Mouse (Mus musculus): ENCODE data around the gene Padi3.

The Padi3 gene

GRCm38 (mm10) chr4:140776623-140777022 is 33.8 kb downstream of the Padi3 start:
- Histone ChIP-seq H3K36me3 (ENCODE audit: control insufficient read depth, insufficient read depth, low read length, poor library complexity, severe bottlenecking) (no peaks in the 10 kb centered on the region), H3K27me3 (ENCODE audit: control insufficient read depth, insufficient read depth, low read length, poor library complexity, severe bottlenecking) (no peaks in the 10 kb centered on the region)
- DNase-seq (ENCODE audit: low read depth, low spot score): no peak

GRCm38 (mm10) chr4:140775876-140776275 is 34.6 kb downstream of the Padi3 start:
- no peak for DNase-seq (ENCODE audit: low read depth, low spot score)
- Histone ChIP-seq H3K36me3 (ENCODE audit: control insufficient read depth, insufficient read depth, low read length, poor library complexity, severe bottlenecking) (no peaks in the 10 kb centered on the region), H3K27me3 (ENCODE audit: control insufficient read depth, insufficient read depth, low read length, poor library complexity, severe bottlenecking) (no peaks in the 10 kb centered on the region)

DNA sequence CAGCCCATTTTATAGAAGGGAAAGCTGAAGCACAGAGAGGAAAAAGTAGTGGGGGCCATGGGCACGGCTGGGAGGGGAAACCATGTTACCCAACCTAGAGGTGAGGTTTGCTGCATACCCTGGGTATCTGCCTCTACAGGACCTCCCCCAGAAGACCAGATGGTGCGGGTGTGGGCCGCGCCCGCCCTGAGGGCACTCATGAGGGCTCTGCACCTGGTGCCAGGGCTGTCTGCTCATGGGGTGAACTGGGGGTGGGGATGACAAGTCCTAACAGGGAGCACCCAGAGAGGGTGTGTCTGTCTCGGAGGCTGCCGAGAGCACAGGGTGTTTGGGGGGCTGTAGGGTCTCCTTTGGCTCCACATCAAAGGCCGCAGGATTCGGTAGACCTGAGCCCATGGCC is 35.6 kb downstream of the Padi3 start:
- H3K27me3 ChIP-seq (ENCODE audit: control insufficient read depth, insufficient read depth, low read length, poor library complexity, severe bottlenecking): no peaks in the 10 kb centered on the region
- no peak for DNase-seq (ENCODE audit: low read depth, low spot score)
- no peaks in the 10 kb centered on the region for H3K36me3 ChIP-seq (ENCODE audit: control insufficient read depth, insufficient read depth, low read length, poor library complexity, severe bottlenecking)

GRCm38 (mm10) chr4:140774025-140774800 is 36.2 kb downstream of the Padi3 start, which contains the start of gene Padi4:
Gene Padi4, minus strand, starts transcription at chr4:140774236.
- Histone ChIP-seq H3K27me3 (ENCODE audit: control insufficient read depth, insufficient read depth, low read length, poor library complexity, severe bottlenecking) (no peaks in the 10 kb centered on the region), H3K36me3 (ENCODE audit: control insufficient read depth, insufficient read depth, low read length, poor library complexity, severe bottlenecking) (no peaks in the 10 kb centered on the region)
- DNase-seq (ENCODE audit: low read depth, low spot score): no peak

DNA sequence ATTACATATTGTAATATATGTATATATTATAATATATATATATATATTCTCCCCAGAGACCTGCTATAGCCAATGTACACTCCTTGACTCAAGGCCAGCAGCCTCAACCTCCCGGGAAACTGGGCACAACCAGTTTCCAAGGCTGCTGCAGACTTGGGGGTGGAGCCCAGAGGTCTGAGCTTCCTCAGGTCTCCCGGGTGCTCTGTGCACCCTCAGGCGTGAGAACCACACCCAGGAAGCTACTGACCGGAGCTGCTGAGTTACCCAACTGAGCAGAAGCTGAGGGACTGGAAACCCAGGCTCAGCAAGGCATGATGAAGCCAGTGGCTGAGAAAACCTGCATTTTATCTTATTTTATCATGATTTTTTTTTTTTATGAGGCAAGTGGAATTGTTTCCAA is 39.4 kb downstream of the Padi3 start:
- peak; percentile 42 for DNase-seq (ENCODE audit: low read depth, low spot score)
- Histone ChIP-seq H3K36me3 (ENCODE audit: control insufficient read depth, insufficient read depth, low read length, poor library complexity, severe bottlenecking) (no peaks in the 10 kb centered on the region), H3K27me3 (ENCODE audit: control insufficient read depth, insufficient read depth, low read length, poor library complexity, severe bottlenecking) (no peaks in the 10 kb centered on the region)

GRCm38 (mm10) chr4:140770433-140770832 is 40.0 kb downstream of the Padi3 start:
- Histone ChIP-seq H3K27me3 (ENCODE audit: control insufficient read depth, insufficient read depth, low read length, poor library complexity, severe bottlenecking) (no peaks in the 10 kb centered on the region), H3K36me3 (ENCODE audit: control insufficient read depth, insufficient read depth, low read length, poor library complexity, severe bottlenecking) (no peaks in the 10 kb centered on the region)
- DNase-seq (ENCODE audit: low read depth, low spot score): peak; percentile 18

GRCm38 (mm10) chr4:140768973-140769372 is 41.5 kb downstream of the Padi3 start:
- H3K36me3 ChIP-seq (ENCODE audit: control insufficient read depth, insufficient read depth, low read length, poor library complexity, severe bottlenecking): no peaks in the 10 kb centered on the region

DNA sequence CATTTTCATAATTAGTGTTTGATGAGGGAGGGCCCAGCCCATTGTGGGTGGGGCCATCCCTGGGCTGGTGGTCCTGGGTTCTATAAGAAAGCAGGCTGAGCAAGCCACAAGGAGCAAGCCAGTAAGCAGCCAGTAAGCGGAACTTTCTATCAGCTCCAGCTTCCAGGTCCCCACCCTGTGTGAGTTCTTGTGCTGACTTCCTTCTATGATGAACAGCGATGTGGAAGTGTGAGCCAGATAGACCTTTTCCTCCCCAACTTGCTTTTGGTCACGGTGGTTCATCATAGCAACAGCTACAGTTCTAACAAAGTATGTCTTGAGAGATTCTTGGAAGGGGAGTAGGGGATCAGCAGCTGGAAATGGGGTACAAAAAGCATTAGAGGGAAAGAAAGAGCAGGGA is 44.5 kb downstream of the Padi3 start:
- H3K36me3 ChIP-seq (ENCODE audit: control insufficient read depth, insufficient read depth, low read length, poor library complexity, severe bottlenecking): no peaks in the 10 kb centered on the region
- DNase-seq (ENCODE audit: low read depth, low spot score): no peak

More at GRCm38 (mm10) chr4:140768973-140769372, 41.5 kb downstream of the Padi3 start:
- H3K27me3 ChIP-seq (ENCODE audit: control insufficient read depth, insufficient read depth, low read length, poor library complexity, severe bottlenecking): no peaks in the 10 kb centered on the region
- no peak for DNase-seq (ENCODE audit: low read depth, low spot score)

GRCm38 (mm10) chr4:140763158-140763557 is 47.3 kb downstream of the Padi3 start:
- no peaks in the 10 kb centered on the region for H3K36me3 ChIP-seq (ENCODE audit: control insufficient read depth, insufficient read depth, low read length, poor library complexity, severe bottlenecking)
- peak; percentile 78 for DNase-seq (ENCODE audit: low read depth, low spot score)
- H3K27me3 ChIP-seq (ENCODE audit: control insufficient read depth, insufficient read depth, low read length, poor library complexity, severe bottlenecking): no peaks in the 10 kb centered on the region

More for the DNA sequence above, 44.5 kb downstream of the Padi3 start:
- H3K27me3 ChIP-seq (ENCODE audit: control insufficient read depth, insufficient read depth, low read length, poor library complexity, severe bottlenecking): no peaks in the 10 kb centered on the region

DNA sequence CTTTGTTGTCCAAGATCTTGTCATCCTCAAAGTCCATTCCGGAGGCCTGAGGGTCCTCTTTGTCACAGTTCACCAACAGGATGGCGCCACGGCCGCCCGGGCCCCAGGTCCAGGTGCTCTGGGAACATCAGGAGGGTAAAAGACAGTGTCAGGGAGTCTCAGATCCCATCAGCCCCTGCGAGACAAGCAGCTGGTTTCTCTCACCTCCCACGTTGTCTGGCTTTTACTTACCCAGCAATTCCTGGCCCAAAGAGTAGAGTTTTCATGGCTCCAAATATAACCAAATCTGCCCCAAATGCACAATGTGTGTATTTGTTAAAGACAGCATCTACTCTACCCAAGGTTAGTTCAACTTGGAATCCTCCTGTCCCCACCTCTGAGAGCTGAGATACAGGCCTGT is 48.8 kb downstream of the Padi3 start:
- no peak for DNase-seq (ENCODE audit: low read depth, low spot score)
- H3K27me3 ChIP-seq (ENCODE audit: control insufficient read depth, insufficient read depth, low read length, poor library complexity, severe bottlenecking): no peaks in the 10 kb centered on the region
- no peaks in the 10 kb centered on the region for H3K36me3 ChIP-seq (ENCODE audit: control insufficient read depth, insufficient read depth, low read length, poor library complexity, severe bottlenecking)

DNA sequence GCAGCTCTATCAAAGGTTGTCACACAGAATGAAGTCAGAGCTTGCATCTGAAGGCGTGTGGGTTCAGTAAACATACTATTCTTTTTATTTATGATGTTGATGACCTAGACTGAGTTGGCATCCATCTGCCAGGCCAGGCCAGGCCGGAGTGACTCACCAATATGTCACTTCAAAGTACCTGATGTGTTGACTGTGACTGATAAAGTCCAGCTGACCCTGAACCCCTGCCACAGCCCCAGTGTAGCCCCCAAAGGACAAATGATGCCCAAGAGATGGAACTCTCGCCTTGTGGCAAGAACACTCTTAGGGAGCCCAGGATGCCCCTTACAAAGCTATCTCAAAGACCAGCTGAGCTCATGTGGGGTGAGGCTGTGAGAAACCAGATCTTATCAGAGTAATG is 54.6 kb downstream of the Padi3 start:
- Histone ChIP-seq H3K27me3 (ENCODE audit: control insufficient read depth, insufficient read depth, low read length, poor library complexity, severe bottlenecking) (no peaks in the 10 kb centered on the region), H3K36me3 (ENCODE audit: control insufficient read depth, insufficient read depth, low read length, poor library complexity, severe bottlenecking) (no peaks in the 10 kb centered on the region)
- DNase-seq (ENCODE audit: low read depth, low spot score): no peak

DNA sequence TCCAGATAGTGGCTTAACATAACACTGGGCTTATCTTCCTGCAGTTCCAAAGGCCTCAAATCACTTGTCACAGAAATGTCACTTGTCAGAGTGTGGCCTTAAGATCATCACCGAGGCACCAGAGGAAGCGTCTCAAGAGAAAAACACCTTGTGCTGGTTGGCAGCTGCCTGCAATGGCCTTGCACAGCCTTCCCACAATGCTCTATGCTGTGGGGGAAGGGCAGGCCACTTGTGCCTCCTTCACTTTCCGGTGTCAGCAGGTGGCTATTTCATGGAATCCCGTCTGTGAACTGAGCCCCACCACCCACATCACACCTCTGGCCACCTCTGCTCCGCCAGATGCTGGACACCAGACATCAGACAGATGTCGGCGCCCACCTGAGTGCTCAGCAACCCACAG is 57.1 kb downstream of the Padi3 start:
- no peaks in the 10 kb centered on the region for H3K27me3 ChIP-seq (ENCODE audit: control insufficient read depth, insufficient read depth, low read length, poor library complexity, severe bottlenecking)
- H3K36me3 ChIP-seq (ENCODE audit: control insufficient read depth, insufficient read depth, low read length, poor library complexity, severe bottlenecking): no peaks in the 10 kb centered on the region
- DNase-seq (ENCODE audit: low read depth, low spot score): no peak

DNA sequence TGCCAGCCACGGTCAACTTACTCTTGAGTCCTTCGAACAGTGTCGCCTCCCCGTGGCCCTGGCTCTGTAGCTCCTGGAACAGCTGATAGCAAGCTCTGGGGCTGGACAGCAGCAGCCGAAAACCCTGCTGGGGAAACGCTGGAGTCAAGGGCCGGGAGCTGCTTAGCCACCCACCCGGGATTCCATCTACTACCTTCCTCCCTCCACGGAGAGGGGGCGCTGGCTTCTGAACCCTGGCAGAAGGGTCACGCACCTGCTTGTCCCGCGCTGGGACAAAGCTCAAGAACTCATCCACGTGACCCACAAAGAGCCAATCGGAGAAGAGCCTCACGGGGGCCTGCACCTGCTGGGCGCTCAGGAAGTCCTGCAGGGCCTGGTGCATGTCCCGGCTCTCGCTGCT is 60.1 kb downstream of the Padi3 start:
- H3K36me3 ChIP-seq (ENCODE audit: control insufficient read depth, insufficient read depth, low read length, poor library complexity, severe bottlenecking): no peaks in the 10 kb centered on the region
- DNase-seq (ENCODE audit: low read depth, low spot score): peak; percentile 74

GRCm38 (mm10) chr4:140747978-140748377 is 62.5 kb downstream of the Padi3 start:
- no peak for DNase-seq (ENCODE audit: low read depth, low spot score)
- Histone ChIP-seq H3K36me3 (ENCODE audit: control insufficient read depth, insufficient read depth, low read length, poor library complexity, severe bottlenecking) (no peaks in the 10 kb centered on the region), H3K27me3 (ENCODE audit: control insufficient read depth, insufficient read depth, low read length, poor library complexity, severe bottlenecking) (no peaks in the 10 kb centered on the region)

More for the DNA sequence above, 60.1 kb downstream of the Padi3 start:
- H3K27me3 ChIP-seq (ENCODE audit: control insufficient read depth, insufficient read depth, low read length, poor library complexity, severe bottlenecking): no peaks in the 10 kb centered on the region

GRCm38 (mm10) chr4:140744654-140745053 is 65.8 kb downstream of the Padi3 start:
- peak; percentile 74 for DNase-seq (ENCODE audit: low read depth, low spot score)
- H3K27me3 ChIP-seq (ENCODE audit: control insufficient read depth, insufficient read depth, low read length, poor library complexity, severe bottlenecking): no peaks in the 10 kb centered on the region
- no peaks in the 10 kb centered on the region for H3K36me3 ChIP-seq (ENCODE audit: control insufficient read depth, insufficient read depth, low read length, poor library complexity, severe bottlenecking)

GRCm38 (mm10) chr4:140743086-140743485 is 67.4 kb downstream of the Padi3 start:
- Histone ChIP-seq H3K27me3 (ENCODE audit: control insufficient read depth, insufficient read depth, low read length, poor library complexity, severe bottlenecking) (no peaks in the 10 kb centered on the region), H3K36me3 (ENCODE audit: control insufficient read depth, insufficient read depth, low read length, poor library complexity, severe bottlenecking) (no peaks in the 10 kb centered on the region)

More at GRCm38 (mm10) chr4:140743086-140743485, 67.4 kb downstream of the Padi3 start:
- DNase-seq (ENCODE audit: low read depth, low spot score): no peak

Measured in splenic B cell, adult 2 months (primary cell).